8 mouse cellular contexts compared by ENCODE assay signal in the genomic region with DNA sequence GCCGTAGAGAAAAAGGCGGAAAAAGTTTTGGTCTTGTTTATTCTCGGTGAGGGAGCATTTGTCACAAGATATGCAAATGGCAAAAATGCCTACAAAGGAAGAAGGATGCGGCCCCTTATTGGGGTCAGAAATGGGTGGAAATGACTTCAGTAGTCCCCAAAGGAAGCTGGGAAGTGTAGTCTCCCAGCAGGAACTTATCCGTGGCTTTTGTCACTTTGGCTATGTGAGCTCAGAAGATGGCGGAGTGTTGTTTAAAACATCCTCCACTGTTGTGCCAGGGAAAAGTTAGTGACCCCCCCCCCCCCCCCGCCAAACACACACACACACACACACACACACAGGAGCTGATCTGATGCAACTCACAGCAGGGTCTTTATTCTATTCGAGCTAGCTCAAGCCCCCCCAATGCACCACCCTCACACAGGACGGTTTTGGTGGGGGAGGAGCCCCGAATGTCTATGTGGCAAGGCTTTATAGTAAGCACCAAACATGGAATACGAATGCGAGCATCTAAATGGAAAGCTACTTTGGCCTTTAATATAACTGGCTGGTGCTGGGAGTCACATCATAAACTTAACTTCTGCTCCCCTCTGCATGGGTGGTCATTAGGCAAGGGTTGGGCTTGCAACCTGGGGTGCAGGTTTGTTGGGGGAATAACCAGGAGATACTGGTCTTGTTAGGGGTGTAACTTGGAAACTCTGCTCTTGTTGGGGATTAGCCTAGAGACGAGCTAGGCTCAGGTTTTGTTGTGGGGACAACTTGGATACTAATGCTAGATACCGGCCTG. TPM values are rescaled to one million over a fixed set of nuclear protein-coding genes. Genes with fewer than 3 reads are reported as not detected.
DNase-seq lines count a peak whose midpoint lies in the region; ATAC-seq lines count a peak whose summit lies in the region.

No protein-coding gene starts in this region.

- H3K4me3 ChIP-seq in heart, embryonic 14.5 days (ENCODE audit: control insufficient read depth in 1 of 2, insufficient read depth in 1 of 2, low read depth in 1 of 2, low read length in 2 of 2): peak overlapping the region; percentile 55 to 57
- peak overlapping the region; percentile 58 for H3K4me3 ChIP-seq in liver, embryonic 13.5 days (replicated peaks)

- peaks cover 9 to 12% of the 10 kb centered on the region in 2 experiments for H3K4me1 ChIP-seq in heart, embryonic 14.5 days (ENCODE audit: control insufficient read depth in 2 of 2, insufficient read depth in 2 of 2, low read length in 2 of 2)
- H3K4me1 ChIP-seq in liver, embryonic 13.5 days (replicated peaks): peaks cover 10% of the 10 kb centered on the region

- H3K4me2 ChIP-seq in heart, embryonic 14.5 days (ENCODE audit: low read length): peak overlapping the region; percentile 92
- H3K4me2 ChIP-seq in liver, embryonic 13.5 days: peak overlapping the region; percentile 75

- ATAC-seq in heart, embryonic 14.5 days (ENCODE audit: insufficient number of reproducible peaks, insufficient read depth, low FRiP score, low read depth): peak; percentile 73; the same call in 1 of the 2 replicates
- peak; percentile 58 for ATAC-seq in liver, embryonic 13.5 days (ENCODE audit: low read depth)
- ATAC-seq in monocyte, adult 5-6 weeks (replicated peaks; ENCODE audit: insufficient number of reproducible peaks, low FRiP score, low TSS enrichment, poor library complexity, severe bottlenecking): peak; percentile 50; the same call in 1 of the 2 replicates

- H3K9ac ChIP-seq in heart, embryonic 14.5 days (ENCODE audit: low read length): peak overlapping the region; percentile 83
- peak overlapping the region; percentile 64 for H3K9ac ChIP-seq in liver, embryonic 13.5 days

- H3K27me3 ChIP-seq in heart, embryonic 14.5 days (ENCODE audit: control insufficient read depth, insufficient read depth, low read length): no peaks in the 10 kb centered on the region
- H3K27me3 ChIP-seq in liver, embryonic 13.5 days: no peaks in the 10 kb centered on the region

- 29% methylated on average over 14 of the region's 14 CpGs for WGBS in heart, embryonic 14.5 days
- 29% methylated on average over 14 of the region's 14 CpGs for WGBS in liver, embryonic 13.5 days (ENCODE audit: insufficient replicate concordance)

- H3K36me3 ChIP-seq in heart, embryonic 14.5 days (ENCODE audit: control insufficient read depth, insufficient read depth, low read length): peaks cover 12% of the 10 kb centered on the region; the same call in 1 of the 2 replicates
- H3K36me3 ChIP-seq in liver, embryonic 13.5 days: no peaks in the 10 kb centered on the region

- peak; percentile 79 to 85 for DNase-seq in right cerebral cortex, postnatal 10 days (ENCODE audit: low spot score in 2 of 2)
- DNase-seq in right cerebral cortex, postnatal 4 days: no peak
- DNase-seq in embryo, embryonic 10.5 days (ENCODE audit: low spot score): peak; percentile 91
- DNase-seq in kidney, postnatal 14 days: peak; percentile 78
- no peak for DNase-seq in liver, embryonic 13.5 days
- no peak for DNase-seq in ovary, postnatal 14 days (ENCODE audit: low spot score)

- H3K9me3 ChIP-seq in heart, embryonic 14.5 days (ENCODE audit: control insufficient read depth, low read length): no peaks in the 10 kb centered on the region
- no peaks in the 10 kb centered on the region for H3K9me3 ChIP-seq in liver, embryonic 13.5 days (replicated peaks)

- H3K27ac ChIP-seq in heart, embryonic 14.5 days (replicated peaks in 1 of 2; ENCODE audit: control insufficient read depth in 1 of 2, insufficient read depth in 1 of 2, low read depth in 2 of 2, low read length in 2 of 2): peak overlapping the region; percentile 97 to 99
- H3K27ac ChIP-seq in liver, embryonic 13.5 days: peak overlapping the region; percentile 81

RNA-seq across cellular contexts. Expression of a gene that starts 0.7 kb away (rescaled TPM):
- polyA plus RNA-seq in heart, embryonic 14.5 days (2014; fragmentation: Nextera tagmentation; extraction: Ambion mirVana): 3.5 and 4.9 TPM in 2 replicates
- polyA plus RNA-seq in liver, embryonic 13.5 days (2015; fragmentation: Nextera tagmentation; extraction: Ambion mirVana): 0.81 and 1.5 TPM in 2 replicates
- total RNA-seq in monocyte, adult 5-6 weeks (2017): 11.2 to 24.6 TPM (median 14.3 TPM) in 3 replicates

RNA-seq across cellular contexts. Expression of a gene that starts 17.3 kb away (rescaled TPM):
- 39.4 and 45.3 TPM in 2 replicates for polyA plus RNA-seq in heart, embryonic 14.5 days (2014; fragmentation: Nextera tagmentation; extraction: Ambion mirVana)
- polyA plus RNA-seq in liver, embryonic 13.5 days (2015; fragmentation: Nextera tagmentation; extraction: Ambion mirVana): 8.4 and 10.0 TPM in 2 replicates
- not detected in 3 replicates for total RNA-seq in monocyte, adult 5-6 weeks (2017)

RNA-seq across cellular contexts. Expression of a gene that starts 17.9 kb away (rescaled TPM):
- 21.8 and 22.8 TPM in 2 replicates for polyA plus RNA-seq in heart, embryonic 14.5 days (2014; fragmentation: Nextera tagmentation; extraction: Ambion mirVana)
- polyA plus RNA-seq in liver, embryonic 13.5 days (2015; fragmentation: Nextera tagmentation; extraction: Ambion mirVana): 1.5 and 1.6 TPM in 2 replicates
- total RNA-seq in monocyte, adult 5-6 weeks (2017): 1.8 TPM in 1 of 3 replicates, not detected in the others

RNA-seq across cellular contexts. Expression of a gene that starts 34.1 kb away (rescaled TPM):
- polyA plus RNA-seq in heart, embryonic 14.5 days (2014; fragmentation: Nextera tagmentation; extraction: Ambion mirVana): 1.3 TPM in 1 of 2 replicates, not detected in the other
- not detected in 2 replicates for polyA plus RNA-seq in liver, embryonic 13.5 days (2015; fragmentation: Nextera tagmentation; extraction: Ambion mirVana)
- total RNA-seq in monocyte, adult 5-6 weeks (2017): not detected in 3 replicates

RNA-seq across cellular contexts. Expression of a gene that starts 38.4 kb away (rescaled TPM):
- 23.4 and 25.4 TPM in 2 replicates for polyA plus RNA-seq in heart, embryonic 14.5 days (2014; fragmentation: Nextera tagmentation; extraction: Ambion mirVana)
- polyA plus RNA-seq in liver, embryonic 13.5 days (2015; fragmentation: Nextera tagmentation; extraction: Ambion mirVana): 8.1 and 10.4 TPM in 2 replicates
- 0.85 to 5.5 TPM (median 2.1 TPM) in 3 replicates for total RNA-seq in monocyte, adult 5-6 weeks (2017)

Comparison
In these comparisons a context has a peak if more than half of its experiments do, and no peak if none do; other contexts are left out.
1. DNase-seq: peak in right cerebral cortex, postnatal 10 days (2 of 2), embryo, embryonic 10.5 days (single experiment) and kidney, postnatal 14 days (single experiment); none in right cerebral cortex, postnatal 4 days (single experiment), liver, embryonic 13.5 days (single experiment) and ovary, postnatal 14 days (single experiment).
2. Peak in every context shown above with its lines, with median percentiles within 50 percentile points of each other: ATAC-seq.